Mouse (Mus musculus) stomach, postnatal 0 days (tissue): ENCODE measurements around the gene Cldn24. TPM values are rescaled to one million over a fixed set of nuclear protein-coding genes. Genes with fewer than 3 reads are reported as not detected.

Experiments used
- ATAC-seq: fragments of 200-750 bp; cut with Nextera tagmentation; 2 replicates; pipeline ENCODE4 v1.8.0; 2017; ENCODE audit not compliant: low FRiP score, low TSS enrichment
- DNase-seq: peaks from one replicate; pipeline ENCODE4 v3.0.0-alpha.2; 2016; ENCODE audit warnings: low spot score
- H3K27ac ChIP-seq: fragments of 300-500 bp; sonication (generic); replicated peaks from 2 replicates; pipeline ENCODE4 v1.5.1; 2014; ENCODE audit warnings: mild to moderate bottlenecking, control low read depth
- H3K27me3 ChIP-seq: fragments of 300-500 bp; sonication (generic); 2 replicates; pipeline ENCODE4 v1.6.1; 2014; ENCODE audit warnings: low read length; ENCODE audit not compliant: control insufficient read depth, insufficient read depth
- H3K36me3 ChIP-seq: fragments of 300-500 bp; sonication (generic); 2 replicates; pipeline ENCODE4 v1.6.1; 2014; ENCODE audit warnings: low read length, mixed read lengths; ENCODE audit not compliant: control insufficient read depth, insufficient read depth
- H3K4me1 ChIP-seq: fragments of 300-500 bp; sonication (generic); replicated peaks from 2 replicates; pipeline ENCODE4 v1.6.1; 2014; ENCODE audit warnings: antibody characterized with exemption; ENCODE audit not compliant: control insufficient read depth, insufficient read depth
- H3K4me2 ChIP-seq: fragments of 300-500 bp; sonication (generic); replicated peaks from 2 replicates; pipeline ENCODE4 v1.6.1; 2014; ENCODE audit warnings: low read depth, mild to moderate bottlenecking, control low read depth, moderate library complexity
- H3K4me3 ChIP-seq: fragments of 300-500 bp; sonication (generic); 2 replicates; pipeline ENCODE4 v1.5.1; 2014; ENCODE audit warnings: low read depth, low read length, control low read depth
- H3K9ac ChIP-seq: fragments of 300-500 bp; sonication (generic); 2 replicates; pipeline ENCODE4 v1.6.1; 2014; ENCODE audit warnings: mild to moderate bottlenecking, low read length, control low read depth, mixed read lengths
- H3K9me3 ChIP-seq: fragments of 300-500 bp; sonication (generic); 2 replicates; pipeline ENCODE4 v1.6.1; 2016; ENCODE audit warnings: low read length; ENCODE audit not compliant: control insufficient read depth
- CTCF ChIP-seq: IDR thresholded peaks from 2 replicates; pipeline ENCODE4 v1.5.1; 2016; ENCODE audit warnings: antibody characterized with exemption, low read depth, mild to moderate bottlenecking, moderate library complexity
- EP300 ChIP-seq: optimal IDR thresholded peaks from 2 replicates; pipeline ENCODE3; 2016; ENCODE audit warnings: antibody characterized with exemption
- WGBS: fragments of 180-500 bp; shearing (Covaris S2); extraction: QIAGEN DNeasy Blood & Tissue Kit; methylation state at CpG from one replicate; pipeline ENCODE4 v1.1.7; 2014; 5-methylcytosine and 5-hydroxymethylcytosine counted together
- polyA plus RNA-seq: library from polyadenylated mRNA; unstranded; fragments of >200 nt; fragmentation: Nextera tagmentation; extraction: Ambion mirVana; gene quantifications from 2 replicates; pipeline ENCODE4 v1.2.1, GENCODE M21; 2015

Gene Cldn24
- polyA plus RNA-seq, 1 experiment from 2014 or later = not detected

- Histone ChIP-seq H3K9me3 (no peaks in the 10 kb centered on the region), H3K4me1 (no peaks in the 10 kb centered on the region), H3K27me3 (no peaks in the 10 kb centered on the region), H3K4me3 (no peak overlapping the region), H3K36me3 (no peaks in the 10 kb centered on the region), H3K9ac (no peak overlapping the region), H3K27ac (no peak overlapping the region), H3K4me2 (no peak overlapping the region)
- ATAC-seq (no peak), DNase-seq (no peak)
- TF ChIP-seq CTCF (no peak), EP300 (no peak)
- 75% methylated on average over 6 of the region's 6 CpGs for WGBS
These were observed 38.0 kb upstream of the Cldn24 start for GRCm38 (mm10) chr8:47783944-47784343.

- Histone ChIP-seq H3K27me3 (no peaks in the 10 kb centered on the region), H3K27ac (no peak overlapping the region), H3K4me1 (no peaks in the 10 kb centered on the region), H3K9me3 (no peaks in the 10 kb centered on the region), H3K4me2 (no peak overlapping the region), H3K9ac (no peak overlapping the region), H3K4me3 (no peak overlapping the region), H3K36me3 (no peaks in the 10 kb centered on the region)
- 62% methylated on average over 7 of the region's 7 CpGs for WGBS
- TF ChIP-seq EP300 (no peak), CTCF (no peak)
- ATAC-seq = no peak
- DNase-seq = no peak
These were observed 37.5 kb upstream of the Cldn24 start for GRCm38 (mm10) chr8:47784436-47784835.

GRCm38 (mm10) chr8:47786323-47786722 lies 35.6 kb upstream of the Cldn24 start:
- H3K4me3 ChIP-seq = no peak overlapping the region
- H3K36me3 ChIP-seq = no peaks in the 10 kb centered on the region
- DNase-seq (no peak), ATAC-seq (no peak)
- no peak for TF ChIP-seq EP300
- no peak for TF ChIP-seq CTCF
- 88% methylated on average over 15 of the region's 15 CpGs for WGBS
- no peaks in the 10 kb centered on the region for H3K4me1 ChIP-seq
- H3K9me3 ChIP-seq = no peaks in the 10 kb centered on the region
- H3K4me2 ChIP-seq = no peak overlapping the region
- no peak overlapping the region for H3K27ac ChIP-seq
- H3K27me3 ChIP-seq = no peaks in the 10 kb centered on the region
- no peak overlapping the region for H3K9ac ChIP-seq

- Histone ChIP-seq H3K4me3 (no peak overlapping the region), H3K9me3 (no peaks in the 10 kb centered on the region), H3K4me1 (no peaks in the 10 kb centered on the region), H3K27ac (no peak overlapping the region), H3K4me2 (no peak overlapping the region), H3K27me3 (no peaks in the 10 kb centered on the region), H3K36me3 (no peaks in the 10 kb centered on the region), H3K9ac (no peak overlapping the region)
- ATAC-seq (peak; percentile 59), DNase-seq (no peak)
- TF ChIP-seq CTCF = no peak
- no peak for TF ChIP-seq EP300
- 51% methylated on average over 10 of the region's 10 CpGs for WGBS
These were observed 34.2 kb upstream of the Cldn24 start for GRCm38 (mm10) chr8:47787705-47788104.

- TF ChIP-seq EP300 (no peak), CTCF (no peak)
- H3K36me3 ChIP-seq = no peaks in the 10 kb centered on the region
- no peak overlapping the region for H3K4me2 ChIP-seq
- no peak overlapping the region for H3K4me3 ChIP-seq
- no peak for DNase-seq
- no peaks in the 10 kb centered on the region for H3K27me3 ChIP-seq
- no peak overlapping the region for H3K27ac ChIP-seq
- no peaks in the 10 kb centered on the region for H3K9me3 ChIP-seq
- no peak for ATAC-seq
- 58% methylated on average over 9 of the region's 9 CpGs for WGBS
- H3K9ac ChIP-seq = no peak overlapping the region
- H3K4me1 ChIP-seq = no peaks in the 10 kb centered on the region
These were observed 30.0 kb upstream of the Cldn24 start for GRCm38 (mm10) chr8:47791986-47792385.

- Histone ChIP-seq H3K4me2 (no peak overlapping the region), H3K9me3 (no peaks in the 10 kb centered on the region), H3K27me3 (no peaks in the 10 kb centered on the region), H3K27ac (no peak overlapping the region), H3K36me3 (no peaks in the 10 kb centered on the region), H3K9ac (no peak overlapping the region), H3K4me1 (no peaks in the 10 kb centered on the region), H3K4me3 (no peak overlapping the region)
- DNase-seq = no peak
- no peak for TF ChIP-seq CTCF
- no peak for TF ChIP-seq EP300
- 0 out of 2 replicates have a peak, but pooled peaks have one; percentile 35 for ATAC-seq
- 45% methylated on average over 6 of the region's 6 CpGs for WGBS
These were observed 22.5 kb upstream of the Cldn24 start for GRCm38 (mm10) chr8:47799438-47799837.
